Mouse (Mus musculus) lung, embryonic 16.5 days (tissue): Measurements from ENCODE around the gene Rasgef1b. TPM values are rescaled to one million over a fixed set of nuclear protein-coding genes. Genes with fewer than 3 reads are reported as not detected.

Experiments
- ATAC-seq: fragments of 200-750 bp; cut with Nextera tagmentation; 2 replicates; pipeline ENCODE4 v1.8.0; 2017; ENCODE audit warnings: low read depth, mild to moderate bottlenecking, moderate library complexity
- H3K27ac ChIP-seq: fragments of 300-500 bp; sonication (generic); 2 replicates; pipeline ENCODE4 v1.5.1; 2014; ENCODE audit warnings: mild to moderate bottlenecking, control low read depth, low read length
- H3K27me3 ChIP-seq: fragments of 300-500 bp; sonication (generic); 2 replicates; pipeline ENCODE4 v1.6.1; 2014; ENCODE audit warnings: low read depth, low read length, mixed read lengths; ENCODE audit not compliant: control insufficient read depth, insufficient read depth
- H3K36me3 ChIP-seq: fragments of 300-500 bp; sonication (generic); 2 replicates; pipeline ENCODE4 v1.6.1; 2014; ENCODE audit warnings: low read length; ENCODE audit not compliant: control insufficient read depth, insufficient read depth
- H3K4me1 ChIP-seq: fragments of 300-500 bp; sonication (generic); replicated peaks from 2 replicates; pipeline ENCODE4 v1.6.1; 2014; ENCODE audit warnings: low read length, mixed read lengths; ENCODE audit not compliant: control insufficient read depth, insufficient read depth
- H3K4me2 ChIP-seq: fragments of 300-500 bp; sonication (generic); 2 replicates; pipeline ENCODE4 v1.6.1; 2014; ENCODE audit warnings: low read depth, low read length, control low read depth
- H3K4me3 ChIP-seq: fragments of 300-500 bp; sonication (generic); 2 replicates; pipeline ENCODE4 v1.5.1; 2014; ENCODE audit warnings: mild to moderate bottlenecking, low read length, control low read depth
- H3K9ac ChIP-seq: fragments of 300-500 bp; sonication (generic); 2 replicates; pipeline ENCODE4 v1.6.1; 2014; ENCODE audit warnings: low read length, control low read depth
- H3K9me3 ChIP-seq: fragments of 300-500 bp; sonication (generic); 2 replicates; pipeline ENCODE4 v1.6.1; 2016; ENCODE audit warnings: low read length; ENCODE audit not compliant: control insufficient read depth
- WGBS: fragments of 180-500 bp; shearing (Covaris S2); extraction: QIAGEN DNeasy Blood & Tissue Kit; methylation state at CpG from one replicate; pipeline ENCODE4 v1.1.7; 2014; 5-methylcytosine and 5-hydroxymethylcytosine counted together
- polyA plus RNA-seq: library from polyadenylated mRNA; unstranded; fragments of >200 nt; fragmentation: Nextera tagmentation; extraction: Ambion mirVana; gene quantifications from 2 replicates; pipeline ENCODE4 v1.2.1, GENCODE M21; 2015

Rasgef1b gene
- polyA plus RNA-seq, 1 experiment from 2014 or later, result 17.3 TPM

GRCm38 (mm10) chr5:99602244-99603023 lies 126.4 kb downstream of the Rasgef1b start:
- H3K4me2 ChIP-seq, result no peak overlapping the region
- H3K9me3 ChIP-seq, result no peaks in the 10 kb centered on the region
- H3K4me1 ChIP-seq, result peaks cover 18% of the 10 kb centered on the region
- H3K4me3 ChIP-seq, result no peak overlapping the region
- no peaks in the 10 kb centered on the region for H3K36me3 ChIP-seq
- H3K9ac ChIP-seq, result no peak overlapping the region
- no peaks in the 10 kb centered on the region for H3K27me3 ChIP-seq
- WGBS, result 41% methylated on average over 10 of the region's 10 CpGs
- ATAC-seq, result no peak
- no peak overlapping the region for H3K27ac ChIP-seq

GRCm38 (mm10) chr5:99599376-99599775 lies 129.5 kb downstream of the Rasgef1b start:
- no peak overlapping the region for H3K4me3 ChIP-seq
- WGBS, result 59% methylated on average over 11 of the region's 11 CpGs
- peaks cover 18% of the 10 kb centered on the region for H3K4me1 ChIP-seq
- ATAC-seq, result no peak
- H3K27me3 ChIP-seq, result no peaks in the 10 kb centered on the region
- no peak overlapping the region for H3K4me2 ChIP-seq
- no peak overlapping the region for H3K27ac ChIP-seq
- H3K9me3 ChIP-seq, result no peaks in the 10 kb centered on the region
- H3K36me3 ChIP-seq, result no peaks in the 10 kb centered on the region
- no peak overlapping the region for H3K9ac ChIP-seq

DNA sequence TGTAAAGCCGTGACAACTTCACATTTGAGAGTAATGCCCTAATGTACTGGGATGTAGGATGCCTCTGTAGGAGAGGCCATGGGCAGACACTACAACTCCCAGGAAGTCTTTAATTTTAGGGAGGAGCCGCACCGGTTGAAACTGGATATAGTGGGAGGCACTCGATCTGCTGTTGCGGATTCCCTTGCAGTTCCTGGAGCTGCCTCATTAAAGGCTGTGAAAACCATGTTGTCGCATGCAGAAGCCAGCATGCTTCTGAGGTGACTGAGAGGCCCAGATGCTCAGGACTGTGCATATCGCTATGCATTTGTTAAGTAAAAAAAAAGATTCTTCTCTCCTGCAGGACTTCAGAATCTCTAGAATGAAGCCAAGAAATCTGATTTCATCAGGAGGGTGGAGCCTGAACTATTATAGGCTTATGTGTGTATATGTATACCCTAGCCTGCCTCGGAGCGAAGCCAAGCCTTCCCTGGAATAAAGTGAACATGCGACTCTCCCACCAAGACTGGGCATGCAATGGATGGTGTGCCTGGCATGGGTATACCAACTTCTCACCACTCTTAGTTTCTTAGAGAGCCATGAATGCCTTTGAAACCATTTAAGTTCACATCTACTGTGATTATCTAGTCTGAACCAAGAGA lies 130.3 kb downstream of the Rasgef1b start:
- Histone ChIP-seq H3K9ac (no peak overlapping the region), H3K27ac (no peak overlapping the region), H3K4me2 (peak overlapping the region; percentile 22; the same call in 1 of the 2 replicates), H3K9me3 (no peaks in the 10 kb centered on the region; the same call in 1 of the 2 replicates), H3K4me1 (peaks cover 18% of the 10 kb centered on the region), H3K4me3 (no peak overlapping the region), H3K36me3 (no peaks in the 10 kb centered on the region), H3K27me3 (no peaks in the 10 kb centered on the region)
- 46% methylated on average over 10 of the region's 10 CpGs for WGBS
- ATAC-seq, result peak; percentile 52; the same call in 1 of the 2 replicates

- Histone ChIP-seq H3K4me3 (no peak overlapping the region), H3K27me3 (no peaks in the 10 kb centered on the region), H3K9me3 (no peaks in the 10 kb centered on the region; the same call in 1 of the 2 replicates), H3K36me3 (no peaks in the 10 kb centered on the region), H3K4me2 (no peak overlapping the region), H3K9ac (no peak overlapping the region), H3K27ac (no peak overlapping the region), H3K4me1 (peaks cover 14% of the 10 kb centered on the region)
- 48% methylated on average over 7 of the region's 7 CpGs for WGBS
- ATAC-seq, result no peak
Observed at GRCm38 (mm10) chr5:99597701-99598100, 131.2 kb downstream of the Rasgef1b start.

- Histone ChIP-seq H3K9ac (no peak overlapping the region), H3K4me2 (no peak overlapping the region), H3K27ac (no peak overlapping the region), H3K36me3 (no peaks in the 10 kb centered on the region), H3K4me3 (no peak overlapping the region), H3K27me3 (no peaks in the 10 kb centered on the region), H3K9me3 (no peaks in the 10 kb centered on the region; the same call in 1 of the 2 replicates), H3K4me1 (no peaks in the 10 kb centered on the region)
- 77% methylated on average over 6 of the region's 6 CpGs for WGBS
- no peak for ATAC-seq
Observed at GRCm38 (mm10) chr5:99591348-99591747, 137.5 kb downstream of the Rasgef1b start.

DNA sequence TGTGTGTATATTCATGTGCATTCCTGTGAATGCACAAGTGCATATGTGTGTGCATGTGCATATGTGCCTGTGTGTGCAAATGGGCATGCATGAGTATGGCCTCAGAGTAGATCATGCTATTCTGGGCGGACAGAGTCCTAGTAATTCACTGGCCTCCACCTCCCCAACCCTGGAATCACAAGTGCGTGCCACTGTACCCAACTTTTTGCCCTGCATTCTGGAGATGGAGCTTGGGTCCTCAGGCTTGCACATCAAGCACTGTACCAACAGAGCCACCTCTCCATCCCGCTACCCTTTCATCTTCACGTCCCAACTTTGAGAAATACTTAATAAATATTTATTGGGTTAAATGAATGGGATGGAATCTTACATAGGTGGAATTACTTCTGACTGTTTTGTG lies 138.3 kb downstream of the Rasgef1b start:
- Histone ChIP-seq H3K9me3 (no peaks in the 10 kb centered on the region; the same call in 1 of the 2 replicates), H3K4me2 (no peak overlapping the region), H3K4me1 (no peaks in the 10 kb centered on the region; the same call in 1 of the 2 replicates), H3K4me3 (no peak overlapping the region), H3K27ac (no peak overlapping the region), H3K36me3 (no peaks in the 10 kb centered on the region), H3K27me3 (no peaks in the 10 kb centered on the region), H3K9ac (no peak overlapping the region)
- ATAC-seq, result no peak
- WGBS, result 86% methylated on average over 4 of the region's 4 CpGs

- WGBS, result 92% methylated on average over 5 of the region's 5 CpGs
Observed at GRCm38 (mm10) chr5:99587994-99588393, 140.9 kb downstream of the Rasgef1b start.

DNA sequence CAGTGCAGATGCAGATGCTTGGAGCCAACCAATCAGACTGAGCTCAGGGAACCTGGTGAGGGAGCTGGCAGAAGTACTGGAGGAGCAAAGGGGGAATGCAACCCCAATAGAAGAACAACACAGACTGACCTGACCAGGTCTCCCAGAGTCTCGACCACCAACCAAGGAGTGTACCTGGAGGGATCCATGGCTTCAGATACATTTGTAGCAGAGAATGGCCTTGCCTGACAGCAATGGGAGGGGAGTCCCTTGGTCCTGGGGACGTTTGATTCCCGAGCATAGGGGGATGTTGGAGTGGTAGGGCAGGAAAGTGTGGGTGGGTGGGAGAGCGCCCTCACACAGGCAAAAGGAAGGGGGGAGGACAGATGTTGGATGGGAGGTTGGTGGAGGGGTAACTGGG lies 141.3 kb downstream of the Rasgef1b start:
- no peak for ATAC-seq
- WGBS, result 64% methylated on average over 4 of the region's 4 CpGs
- no peaks in the 10 kb centered on the region for H3K36me3 ChIP-seq
- H3K9ac ChIP-seq, result no peak overlapping the region
- H3K4me2 ChIP-seq, result no peak overlapping the region
- no peaks in the 10 kb centered on the region for H3K9me3 ChIP-seq
- H3K4me3 ChIP-seq, result no peak overlapping the region
- no peak overlapping the region for H3K27ac ChIP-seq
- no peaks in the 10 kb centered on the region for H3K27me3 ChIP-seq
- H3K4me1 ChIP-seq, result peaks cover 4% of the 10 kb centered on the region

More at GRCm38 (mm10) chr5:99587994-99588393, 140.9 kb downstream of the Rasgef1b start:
- no peaks in the 10 kb centered on the region for H3K27me3 ChIP-seq
- H3K36me3 ChIP-seq, result no peaks in the 10 kb centered on the region
- no peak for ATAC-seq
- H3K27ac ChIP-seq, result no peak overlapping the region
- no peak overlapping the region for H3K9ac ChIP-seq
- H3K4me1 ChIP-seq, result peaks cover 4% of the 10 kb centered on the region
- H3K4me2 ChIP-seq, result no peak overlapping the region
- H3K9me3 ChIP-seq, result no peaks in the 10 kb centered on the region
- no peak overlapping the region for H3K4me3 ChIP-seq

DNA sequence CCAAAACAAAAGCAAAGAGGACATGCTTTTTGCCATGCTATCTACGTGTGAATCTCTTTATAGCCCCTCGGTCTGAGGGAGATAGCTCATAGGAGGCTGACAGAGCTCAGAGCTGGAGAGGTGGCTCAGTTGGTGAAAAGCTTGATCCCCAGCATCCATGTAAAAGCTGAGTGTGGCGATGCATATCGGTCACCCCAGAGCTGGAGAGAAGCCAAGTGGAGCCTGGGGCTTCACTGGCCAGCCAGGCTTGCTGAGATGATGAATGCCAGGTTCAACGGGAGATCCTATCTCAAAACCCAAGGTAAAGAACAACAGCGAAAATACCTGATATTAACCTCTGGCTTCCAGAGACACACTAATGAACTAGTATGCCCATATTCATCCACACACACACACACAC lies 142.6 kb downstream of the Rasgef1b start:
- no peaks in the 10 kb centered on the region for H3K27me3 ChIP-seq
- no peak overlapping the region for H3K4me3 ChIP-seq
- H3K27ac ChIP-seq, result no peak overlapping the region
- WGBS, result 68% methylated on average over 6 of the region's 6 CpGs
- H3K4me1 ChIP-seq, result peaks cover 9% of the 10 kb centered on the region
- no peak overlapping the region for H3K4me2 ChIP-seq
- no peaks in the 10 kb centered on the region for H3K36me3 ChIP-seq
- no peak for ATAC-seq
- H3K9me3 ChIP-seq, result no peaks in the 10 kb centered on the region
- no peak overlapping the region for H3K9ac ChIP-seq
